Mouse (Mus musculus) cerebellum, adult 2 months (tissue): ENCODE measurements at regions not wholly inside any gene's neighbourhood (a gene's known extent, or its start where the extent isn't known, plus 50 kb on each side); places are given as distances from the start of the nearest gene placed in this dataset.
A peak's percentile ranks its signal among the peaks of the same experiment; 100 is the strongest.

Experiments used
- DNase-seq, 2 experiments: peaks; one replicate each; pipeline ENCODE4 v3.0.0; 2021
- H3K27ac ChIP-seq: fragments of 200-500 bp; 2 replicates; pipeline ENCODE4 v1.5.1; 2012; ENCODE audit warnings: low read length, control low read depth, inconsistent platforms; ENCODE audit not compliant: insufficient read depth
- H3K27me3 ChIP-seq: fragments of 200-500 bp; 2 replicates; pipeline ENCODE4 v1.6.1; 2012; ENCODE audit warnings: inconsistent platforms, mild to moderate bottlenecking, low read length, moderate library complexity; ENCODE audit not compliant: control insufficient read depth, insufficient read depth
- H3K4me1 ChIP-seq: fragments of 200-500 bp; 2 replicates; pipeline ENCODE4 v1.6.1; 2011; ENCODE audit warnings: low read length; ENCODE audit not compliant: control insufficient read depth, insufficient read depth
- H3K4me3 ChIP-seq: fragments of 200-500 bp; replicated peaks from 2 replicates; pipeline ENCODE3; 2011; ENCODE audit warnings: mild to moderate bottlenecking, low read depth, low read length, control low read depth; ENCODE audit not compliant: insufficient read depth
- CTCF ChIP-seq: fragments of 200-500 bp; IDR thresholded peaks from 2 replicates; pipeline ENCODE4 v1.5.1; 2011; ENCODE audit warnings: low read depth, mild to moderate bottlenecking, control low read depth, low read length, moderate library complexity, borderline replicate concordance; ENCODE audit not compliant: insufficient read depth
- POLR2A ChIP-seq: fragments of 200-500 bp; IDR thresholded peaks from 2 replicates; pipeline ENCODE4 v1.6.1; 2011; ENCODE audit warnings: low read length, control low read depth, borderline replicate concordance; ENCODE audit not compliant: insufficient read depth
- WGBS: fragments of 180-500 bp; shearing (Covaris S2); methylation state at CpG from one replicate; pipeline ENCODE4 v1.1.7; 2018; 5-methylcytosine and 5-hydroxymethylcytosine counted together

- Histone ChIP-seq H3K27me3 (no peaks in the 10 kb centered on the region), H3K4me3 (no peak overlapping the region), H3K4me1 (no peaks in the 10 kb centered on the region), H3K27ac (no peak overlapping the region)
- WGBS, result 54% methylated on average over 2 of the region's 2 CpGs
- no peak for DNase-seq
- TF ChIP-seq POLR2A (no peak), CTCF (no peak)
Measured at GRCm38 (mm10) chr5:71381407-71381806, 166.6 kb downstream of the Cox7b2 start.

DNA sequence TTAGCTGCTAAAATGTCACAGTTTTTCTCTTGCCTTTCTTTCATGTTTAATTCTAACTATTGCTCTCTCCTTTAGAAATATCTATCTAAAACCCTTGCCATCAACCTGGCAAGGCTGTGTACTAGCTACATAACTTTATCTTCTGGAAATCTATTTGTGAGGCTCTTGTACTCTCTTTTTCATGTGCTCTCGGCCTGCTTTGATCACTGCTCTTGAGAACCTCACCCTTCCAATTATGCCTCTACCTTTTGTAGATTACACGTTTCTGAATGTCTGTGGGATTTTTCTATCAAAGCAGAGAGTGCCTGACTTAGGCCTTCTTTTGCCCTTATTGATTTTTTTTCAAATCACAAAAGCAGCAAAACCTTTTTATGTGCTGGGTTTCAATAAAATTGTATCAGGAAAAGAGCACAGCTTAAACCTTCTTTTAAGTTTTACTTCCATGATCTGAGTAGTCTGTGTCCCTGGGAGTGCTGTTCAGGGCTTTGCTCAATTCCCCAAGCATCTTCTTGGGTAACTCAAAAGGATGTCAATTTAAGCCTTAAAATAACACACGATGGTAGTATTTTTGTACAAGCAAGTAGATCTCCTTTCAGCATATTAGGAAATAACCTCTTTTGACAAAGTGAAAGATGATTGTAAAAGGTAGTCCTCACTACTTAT, 181.7 kb downstream of the Cox7b2 start:
- Histone ChIP-seq H3K27me3 (no peaks in the 10 kb centered on the region), H3K4me1 (no peaks in the 10 kb centered on the region), H3K4me3 (no peak overlapping the region), H3K27ac (no peak overlapping the region)
- no peak for DNase-seq
- 76% methylated on average over 3 of the region's 3 CpGs for WGBS
- no peak for TF ChIP-seq CTCF

DNA sequence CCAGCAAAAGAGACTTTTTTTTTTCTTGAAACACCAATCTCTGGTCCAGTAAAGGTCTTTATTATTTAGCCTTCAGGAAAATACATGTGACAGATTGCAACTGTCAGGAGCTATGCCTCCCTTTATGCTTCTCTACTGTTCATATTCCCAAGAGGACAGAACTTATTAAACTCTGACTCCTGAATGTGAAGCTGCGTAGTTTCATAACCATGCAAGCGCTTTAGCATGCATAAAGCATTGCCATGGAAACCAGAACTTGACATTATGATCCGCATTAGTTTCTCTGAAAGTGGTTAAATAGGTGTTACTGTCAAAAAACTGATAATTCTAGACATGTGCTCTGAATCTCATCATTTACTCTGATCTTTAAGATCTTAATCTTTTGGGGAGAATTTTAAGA, 206.5 kb downstream of the Cox7b2 start:
- no peaks in the 10 kb centered on the region for H3K27me3 ChIP-seq
- no peak for TF ChIP-seq POLR2A
- no peak for TF ChIP-seq CTCF
- WGBS, result 57% methylated on average over 3 of the region's 3 CpGs
- no peak overlapping the region for H3K4me3 ChIP-seq
- H3K4me1 ChIP-seq, result no peaks in the 10 kb centered on the region
- no peak overlapping the region for H3K27ac ChIP-seq
- DNase-seq, result no peak

DNA sequence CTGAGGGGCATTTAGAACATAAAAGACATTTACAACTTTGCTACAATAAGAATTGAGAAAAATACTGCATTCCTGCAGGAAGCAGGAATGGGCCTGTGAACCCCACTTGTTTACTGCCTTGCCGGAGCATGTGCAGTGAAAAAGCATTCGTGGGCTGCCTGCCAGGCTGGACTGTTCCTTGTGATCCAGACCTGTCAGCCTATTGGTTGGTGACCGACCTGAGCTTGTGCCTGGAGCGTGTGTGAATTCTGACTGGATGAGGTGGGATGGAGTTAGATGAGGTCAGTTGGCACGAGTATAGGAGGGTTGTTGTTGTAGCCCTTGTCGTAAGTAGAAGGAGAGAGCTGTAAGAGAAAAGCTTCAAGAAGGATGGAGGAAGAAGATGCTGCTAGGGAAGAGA, 213.8 kb upstream of the Gabra2 start:
- TF ChIP-seq CTCF (no peak), POLR2A (no peak)
- H3K27ac ChIP-seq, result no peak overlapping the region
- 35% methylated on average over 6 of the region's 6 CpGs for WGBS
- H3K27me3 ChIP-seq, result no peaks in the 10 kb centered on the region
- no peak overlapping the region for H3K4me3 ChIP-seq
- DNase-seq, result peak in 1 of 2 experiments; percentile 4
- H3K4me1 ChIP-seq, result no peaks in the 10 kb centered on the region

DNA sequence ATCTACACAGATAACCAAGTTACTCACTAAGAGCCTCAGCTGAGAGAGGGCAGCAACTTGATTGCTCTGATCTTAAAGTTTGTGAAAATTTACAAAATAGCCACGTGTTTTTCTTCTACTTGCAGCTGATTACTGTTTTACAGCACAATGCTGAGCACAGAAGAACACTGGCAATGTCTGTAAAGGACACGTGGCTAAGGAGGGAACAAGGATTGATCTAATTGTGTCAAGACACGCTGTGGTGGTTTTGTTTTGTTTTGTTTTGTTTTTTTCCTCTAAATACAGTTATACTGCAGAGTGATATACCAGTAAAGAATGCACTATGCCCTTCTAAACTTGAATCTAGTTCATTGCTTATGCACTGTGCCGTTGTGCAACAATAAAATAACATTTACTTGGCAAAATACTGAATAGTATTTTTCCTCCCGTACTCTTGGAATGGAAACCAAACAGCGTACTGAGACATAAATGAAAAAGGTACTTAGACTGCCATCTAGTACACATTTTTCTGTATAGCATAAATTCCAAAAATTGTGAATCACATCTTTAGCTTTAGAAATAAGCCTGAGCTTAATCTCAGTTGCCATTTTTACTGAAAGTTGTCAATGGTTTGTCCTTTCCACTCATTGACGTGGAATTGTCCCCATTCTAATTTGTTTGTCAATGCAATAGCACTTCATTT, 166.7 kb upstream of the Gabra2 start:
- TF ChIP-seq POLR2A (no peak), CTCF (no peak)
- Histone ChIP-seq H3K27me3 (no peaks in the 10 kb centered on the region), H3K4me1 (no peaks in the 10 kb centered on the region), H3K4me3 (no peak overlapping the region), H3K27ac (no peak overlapping the region)
- no peak for DNase-seq
- WGBS, result 61% methylated on average over 7 of the region's 7 CpGs

DNA sequence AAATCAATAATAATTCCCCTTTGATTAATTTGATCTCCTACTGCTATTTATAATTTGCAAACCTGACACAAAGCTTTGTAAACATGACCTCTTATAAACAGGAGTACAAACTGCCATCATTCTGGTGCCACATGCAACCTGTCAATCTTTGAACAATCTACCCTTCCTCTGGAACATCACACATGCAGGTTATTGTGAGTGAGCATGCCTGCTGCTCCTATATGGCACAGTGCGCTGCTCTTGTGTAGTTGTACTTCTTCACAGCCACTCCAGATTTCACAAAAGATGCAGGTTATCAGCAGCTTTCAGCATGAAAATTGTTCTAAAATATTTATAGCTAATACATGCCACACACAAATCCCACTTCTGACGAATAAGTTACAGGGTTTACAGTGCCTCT, 153.6 kb upstream of the Gabra2 start:
- H3K4me1 ChIP-seq, result no peaks in the 10 kb centered on the region
- TF ChIP-seq POLR2A (no peak), CTCF (no peak)
- H3K27me3 ChIP-seq, result no peaks in the 10 kb centered on the region
- H3K27ac ChIP-seq, result no peak overlapping the region
- H3K4me3 ChIP-seq, result no peak overlapping the region
- DNase-seq, result no peak
- 66% methylated on average over 2 of the region's 2 CpGs for WGBS

DNA sequence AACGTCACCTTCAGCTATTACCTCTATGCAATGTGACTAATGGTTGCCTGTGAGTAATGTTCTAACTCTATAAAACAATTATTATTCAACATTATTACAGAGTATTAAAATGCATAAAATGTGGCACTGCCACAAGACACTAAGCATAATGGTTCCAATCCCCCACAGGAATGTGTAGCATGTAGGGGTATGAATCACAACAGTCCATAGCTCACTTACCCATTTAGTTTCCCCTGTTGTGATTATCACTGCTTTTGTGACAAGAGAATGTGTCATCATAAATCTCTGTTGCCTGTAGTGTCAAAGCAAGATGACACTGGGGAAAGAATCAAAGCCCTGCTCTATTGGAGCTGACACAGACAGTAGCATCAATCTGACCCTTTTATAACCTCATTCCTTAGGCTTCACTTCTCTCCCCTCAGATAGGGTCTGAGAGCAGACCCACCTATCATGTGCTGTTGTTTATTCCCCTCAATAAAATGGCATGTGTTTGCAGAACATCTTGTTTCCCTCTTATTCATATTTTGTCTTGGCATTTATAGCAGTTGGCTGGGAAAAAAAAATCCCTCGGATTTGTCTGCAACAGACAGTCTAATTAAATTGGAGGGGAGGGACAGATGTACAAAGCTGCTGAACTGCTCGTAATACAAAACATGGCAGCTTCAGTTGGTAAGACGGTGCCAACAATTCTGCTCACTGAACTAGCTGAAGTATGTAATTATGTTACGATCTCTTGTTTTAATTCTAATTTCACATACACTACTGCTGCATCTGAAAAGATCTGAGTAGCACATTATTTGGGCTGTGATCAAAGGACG, 152.9 kb upstream of the Gabra2 start:
- H3K4me3 ChIP-seq, result no peak overlapping the region

More for the DNA sequence above, 152.9 kb upstream of the Gabra2 start:
- Histone ChIP-seq H3K4me1 (no peaks in the 10 kb centered on the region), H3K27ac (no peak overlapping the region), H3K27me3 (no peaks in the 10 kb centered on the region)
- DNase-seq, result no peak
- WGBS, result 31% methylated on average over 6 of the region's 6 CpGs
- TF ChIP-seq POLR2A (no peak), CTCF (no peak)
